Mouse (Mus musculus): ENCODE measurements around the gene B4galt3. TPM values are rescaled to one million over a fixed set of nuclear protein-coding genes. Genes with fewer than 3 reads are reported as not detected.
A peak's percentile ranks its signal among the peaks of the same experiment; 100 is the strongest.

The B4galt3 gene
- total RNA-seq (2021) = 10 to 100 TPM; 26.7 to 29.9 TPM

GRCm38 (mm10) chr1:171269848-171270572 lies at the start of gene B4galt3:
Gene B4galt3 (plus strand): TSS chr1:171270328.
- DNase-seq = peak; percentile 98

GRCm38 (mm10) chr1:171220871-171221270 lies 49.3 kb upstream of the B4galt3 start:
- DNase-seq = peak; percentile 92

GRCm38 (mm10) chr1:171221281-171222193 lies 48.6 kb upstream of the B4galt3 start:
- DNase-seq = peak; percentile 36

GRCm38 (mm10) chr1:171222238-171223155 lies 47.6 kb upstream of the B4galt3 start, which contains the start of gene Tomm40l:
Gene Tomm40l (minus strand): TSS chr1:171222514.
- DNase-seq = peak; percentile 92

- no peak for DNase-seq
Observed at GRCm38 (mm10) chr1:171223168-171223567, 47.0 kb upstream of the B4galt3 start.

GRCm38 (mm10) chr1:171223796-171224195 lies 46.3 kb upstream of the B4galt3 start:
- DNase-seq = no peak

- DNase-seq = no peak
Observed at GRCm38 (mm10) chr1:171224857-171225256, 45.3 kb upstream of the B4galt3 start, which contains the start of gene Apoa2. Gene Apoa2 (plus strand): TSS chr1:171225054.

- DNase-seq = no peak
Observed at GRCm38 (mm10) chr1:171226780-171227179, 43.3 kb upstream of the B4galt3 start.

- DNase-seq = no peak
Observed at GRCm38 (mm10) chr1:171227879-171228278, 42.2 kb upstream of the B4galt3 start.

- no peak for DNase-seq
Observed at GRCm38 (mm10) chr1:171229750-171230149, 40.4 kb upstream of the B4galt3 start.

- no peak for DNase-seq
Observed at GRCm38 (mm10) chr1:171230215-171230614, 39.9 kb upstream of the B4galt3 start.

- DNase-seq = no peak
Observed at GRCm38 (mm10) chr1:171231844-171232243, 38.3 kb upstream of the B4galt3 start.

- DNase-seq = no peak
Observed at GRCm38 (mm10) chr1:171232348-171232747, 37.8 kb upstream of the B4galt3 start.

- DNase-seq = no peak
Observed at GRCm38 (mm10) chr1:171232800-171233730, 37.1 kb upstream of the B4galt3 start.

- no peak for DNase-seq
Observed at GRCm38 (mm10) chr1:171234126-171234525, 36.0 kb upstream of the B4galt3 start, which contains the start of gene Fcer1g. Gene Fcer1g (minus strand): TSS chr1:171234365.

- DNase-seq = no peak
Observed at GRCm38 (mm10) chr1:171234538-171234937, 35.6 kb upstream of the B4galt3 start.

- DNase-seq = no peak
Observed at GRCm38 (mm10) chr1:171235791-171236190, 34.3 kb upstream of the B4galt3 start.

GRCm38 (mm10) chr1:171237438-171237837 lies 32.7 kb upstream of the B4galt3 start:
- DNase-seq = no peak

- DNase-seq = peak; percentile 76
Observed at GRCm38 (mm10) chr1:171238463-171238862, 31.7 kb upstream of the B4galt3 start.

GRCm38 (mm10) chr1:171239992-171240744 lies 30.0 kb upstream of the B4galt3 start:
- peak; percentile 49 for DNase-seq
